Mouse (Mus musculus) urinary bladder, postnatal 10 days (tissue): Measurements from ENCODE around the gene Slc31a1.
A peak's percentile ranks its signal among the peaks of the same experiment; 100 is the strongest.

Source experiments
- DNase-seq: peaks from one replicate; pipeline ENCODE4 v3.0.0; 2022; ENCODE audit warnings: low spot score

Gene Slc31a1

DNA sequence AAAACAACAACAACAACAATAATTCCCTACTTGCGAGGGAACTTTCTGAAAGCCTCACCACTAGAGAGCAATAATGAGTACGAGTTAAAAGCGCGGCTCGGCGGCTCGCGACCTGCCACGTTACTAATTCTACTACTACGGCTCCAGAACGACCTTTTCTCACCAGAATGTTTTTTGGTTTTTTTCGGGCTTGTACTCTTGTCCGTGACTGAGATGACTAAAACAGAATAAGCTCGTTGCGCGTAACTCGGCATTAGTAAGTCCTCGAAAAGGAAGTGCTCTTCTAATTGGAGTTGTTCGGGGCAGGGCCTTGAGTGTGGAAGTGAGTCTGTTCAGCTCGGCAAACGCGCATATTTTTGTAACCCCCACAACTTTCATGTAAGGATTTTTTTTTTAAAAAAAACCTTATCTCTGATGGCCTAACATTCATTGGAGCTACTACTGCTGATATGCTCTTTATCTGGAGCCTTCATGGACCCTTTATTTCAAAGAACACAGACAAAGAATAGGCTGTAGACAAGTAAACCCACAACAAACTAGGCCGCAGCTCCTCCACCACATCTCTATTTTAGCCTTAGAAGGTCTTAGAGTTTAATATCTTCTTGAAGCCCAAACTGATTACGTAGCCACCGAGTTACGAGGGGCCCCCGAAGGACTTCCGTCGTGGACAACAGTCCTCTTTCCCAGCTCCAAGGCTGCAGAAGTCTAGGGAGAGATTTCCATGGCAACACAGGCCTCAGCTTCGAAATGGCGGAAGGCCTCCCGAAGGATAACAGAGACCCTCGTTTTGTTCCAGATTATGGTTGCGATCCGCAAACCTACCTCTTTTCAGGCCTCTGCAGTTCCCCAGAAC is 47.4 kb downstream of the Slc31a1 start:
- DNase-seq, result no peak

DNA sequence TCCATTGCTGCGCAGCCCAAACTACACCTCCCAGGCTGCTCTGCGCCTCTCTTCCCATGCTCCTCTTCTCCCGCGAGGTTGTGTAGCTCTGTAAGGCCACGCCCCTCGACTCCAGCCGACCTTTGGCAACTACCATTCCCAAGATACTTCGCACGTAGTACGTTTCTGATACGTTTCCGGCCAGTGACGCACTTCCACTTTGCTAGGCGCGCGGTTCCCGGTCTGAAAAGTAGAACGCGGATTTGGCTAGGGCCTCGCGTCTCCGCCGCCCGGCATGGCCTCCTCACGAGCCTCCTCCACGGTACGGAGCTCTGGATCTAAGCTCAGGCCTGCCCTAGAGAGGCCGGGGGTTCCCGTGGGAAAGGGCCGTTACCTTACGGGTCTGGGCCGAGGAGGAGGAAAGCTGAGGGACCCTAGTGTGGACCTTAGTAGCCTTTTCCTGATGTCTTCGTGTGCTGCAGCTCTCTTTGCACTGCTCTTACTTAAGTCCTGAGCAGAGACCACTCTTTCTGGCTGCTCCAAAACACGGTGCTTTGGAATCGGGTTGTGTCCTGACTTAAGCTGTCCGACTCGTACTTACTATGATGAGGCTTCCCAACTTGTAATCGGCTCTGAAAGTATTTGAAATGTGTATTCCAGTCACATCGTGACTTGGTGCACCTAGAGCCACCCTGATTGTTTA is 48.2 kb downstream of the Slc31a1 start, which contains the start of the genes Cdc26 and Prpf4:
Gene Cdc26, minus strand, starts transcription at position 42 of the 682 bp plus-strand sequence.
Gene Prpf4, plus strand, starts transcription at position 197 of the 682 bp plus-strand sequence.
- peak; percentile 85 for DNase-seq

DNA sequence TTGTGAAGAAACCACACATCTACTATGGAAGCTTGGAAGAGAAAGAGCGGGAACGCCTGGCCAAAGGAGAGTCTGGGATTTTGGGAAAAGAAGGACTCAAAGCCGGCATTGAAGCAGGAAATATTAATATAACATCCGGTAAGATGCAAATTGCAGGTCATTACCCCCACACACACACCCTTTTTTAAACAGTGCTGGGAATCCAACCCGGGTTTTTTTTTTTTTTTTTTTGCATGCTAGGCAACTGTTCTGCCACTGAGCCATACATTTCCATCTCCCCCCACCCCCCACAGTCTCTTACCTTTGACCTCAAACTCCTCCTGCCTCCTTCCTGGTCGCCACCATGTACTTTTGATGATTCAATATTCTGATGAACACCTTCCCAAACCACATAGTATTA is 49.1 kb downstream of the Slc31a1 start:
- DNase-seq, result no peak

DNA sequence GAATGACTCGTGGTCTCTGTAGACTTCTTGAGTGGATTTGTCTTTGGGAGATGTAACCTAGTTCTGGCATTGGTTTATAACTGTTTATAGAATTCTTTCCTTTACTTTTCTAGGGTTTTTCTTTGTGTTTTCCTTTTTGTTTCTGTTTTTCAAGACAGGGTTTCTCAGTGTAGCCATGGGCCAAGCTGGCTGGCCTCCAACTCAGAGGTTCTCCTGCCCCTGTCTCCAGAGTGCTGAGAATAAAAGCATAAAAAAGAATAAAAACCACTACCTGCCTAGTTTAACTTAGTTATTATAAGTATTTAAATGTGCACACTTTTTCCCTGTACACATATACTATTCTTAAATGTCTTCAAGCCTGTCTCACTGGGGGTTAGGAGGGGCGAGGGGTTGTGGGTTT is 49.8 kb downstream of the Slc31a1 start:
- no peak for DNase-seq

DNA sequence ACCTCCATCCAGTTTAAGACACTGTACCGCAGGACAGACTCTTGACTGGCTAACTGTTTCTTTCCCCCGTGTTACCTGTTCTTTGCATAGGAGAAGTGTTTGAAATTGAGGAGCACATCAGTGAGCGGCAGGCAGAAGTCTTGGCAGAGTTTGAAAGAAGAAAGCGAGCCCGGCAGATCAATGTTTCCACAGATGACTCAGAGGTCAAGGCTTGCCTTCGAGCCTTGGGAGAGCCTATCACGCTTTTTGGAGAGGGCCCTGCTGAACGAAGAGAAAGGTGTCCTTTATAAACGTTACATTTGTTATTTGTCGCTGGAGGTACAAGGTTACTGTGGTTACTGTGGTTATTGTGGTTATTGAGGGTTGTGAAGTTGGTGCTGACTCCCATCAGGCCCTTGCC is 51.1 kb downstream of the Slc31a1 start:
- DNase-seq, result no peak

DNA sequence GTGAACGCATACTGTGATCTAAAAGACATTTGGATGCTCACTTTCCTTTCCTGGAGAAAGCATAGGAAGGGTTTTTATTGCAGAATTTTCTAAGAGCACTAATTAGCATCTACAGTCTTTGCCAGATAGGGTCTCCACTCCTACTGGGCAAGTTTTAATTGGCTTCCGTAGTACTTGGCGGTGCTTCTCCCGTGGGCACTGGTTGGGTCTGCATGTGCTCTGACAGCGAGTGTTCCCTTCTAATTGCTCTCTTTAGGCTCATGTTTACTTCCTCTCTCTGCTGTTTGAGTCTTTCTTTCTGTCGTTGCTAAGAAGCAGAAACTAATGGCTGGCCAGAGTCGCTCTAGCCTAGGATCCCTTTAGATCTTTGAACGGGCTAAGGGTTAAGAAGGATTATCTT is 57.9 kb downstream of the Slc31a1 start:
- DNase-seq, result no peak

DNA sequence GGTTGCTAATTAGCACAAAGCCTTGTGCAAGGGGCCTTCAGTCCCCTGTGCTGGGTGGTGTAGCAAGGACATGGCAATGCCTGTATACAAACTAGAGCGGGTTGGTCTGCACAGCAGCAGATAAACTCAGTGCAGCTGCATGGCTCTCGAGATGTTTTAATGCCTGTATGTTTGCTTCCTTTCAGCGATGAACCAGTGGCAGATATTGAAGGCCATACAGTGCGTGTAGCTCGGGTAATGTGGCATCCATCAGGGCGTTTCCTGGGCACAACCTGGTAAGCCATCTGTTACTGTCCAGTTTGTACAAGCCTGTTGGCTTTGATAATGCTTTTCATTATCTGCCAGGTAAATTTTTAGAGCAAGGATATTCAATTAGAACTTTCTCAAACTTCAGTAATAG is 58.6 kb downstream of the Slc31a1 start:
- DNase-seq, result no peak

DNA sequence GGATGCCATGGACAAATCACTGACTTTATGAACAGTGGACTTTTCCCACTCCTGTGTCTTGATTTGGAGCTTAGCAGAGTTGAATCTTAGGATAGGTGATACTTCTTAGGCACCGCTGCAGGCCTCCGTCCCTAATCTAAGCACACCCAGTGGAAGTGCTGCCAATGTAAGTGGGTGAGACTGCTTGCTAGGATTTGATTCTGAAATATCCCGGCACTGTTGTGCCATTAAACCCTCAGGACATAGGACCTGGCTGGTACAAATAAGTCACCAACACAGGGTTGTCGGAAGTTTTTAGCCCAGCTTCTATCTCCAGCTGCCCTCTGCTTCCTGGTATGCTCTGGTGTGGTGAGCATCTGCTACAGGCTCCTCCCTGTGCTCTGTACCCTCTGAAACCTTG is 65.4 kb downstream of the Slc31a1 start:
- DNase-seq, result no peak

DNA sequence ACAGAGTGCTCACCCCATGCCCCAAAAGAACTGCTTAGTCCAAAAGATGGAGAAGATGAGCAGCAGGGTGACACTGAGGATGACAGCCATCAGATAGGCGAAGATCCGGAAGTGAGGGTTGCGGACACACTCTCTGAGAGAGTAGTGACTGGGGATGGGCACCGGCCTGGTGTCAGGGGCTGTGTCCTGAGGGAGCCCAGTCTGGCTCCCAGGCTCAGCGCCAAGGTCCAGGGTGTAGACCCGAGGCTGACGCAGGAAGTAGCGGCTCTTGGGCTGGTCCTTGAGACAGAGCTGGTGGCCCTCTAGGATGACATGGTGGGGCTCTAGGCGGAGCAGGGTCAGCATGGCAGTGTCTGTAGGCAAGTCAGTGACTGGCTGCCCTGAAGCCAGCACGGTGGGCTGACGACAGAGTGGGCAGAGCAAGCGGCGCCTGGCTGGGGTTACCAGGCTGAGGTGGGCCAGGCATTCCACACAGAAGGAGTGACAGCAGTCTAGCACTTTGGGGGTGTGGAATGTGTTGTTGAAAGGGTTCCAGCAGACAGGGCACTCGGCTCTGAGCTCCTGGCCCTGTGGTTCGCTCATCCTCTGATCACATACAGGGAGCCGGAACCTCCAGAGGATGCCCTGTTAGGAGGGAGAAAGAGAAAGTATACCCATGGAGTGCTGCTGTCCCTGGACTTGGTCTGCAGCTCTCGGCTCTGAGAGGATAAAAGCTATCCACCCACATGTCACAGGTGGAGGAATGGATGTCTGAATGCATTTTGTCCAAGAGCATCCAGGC is 67.6 kb downstream of the Slc31a1 start:
- no peak for DNase-seq

DNA sequence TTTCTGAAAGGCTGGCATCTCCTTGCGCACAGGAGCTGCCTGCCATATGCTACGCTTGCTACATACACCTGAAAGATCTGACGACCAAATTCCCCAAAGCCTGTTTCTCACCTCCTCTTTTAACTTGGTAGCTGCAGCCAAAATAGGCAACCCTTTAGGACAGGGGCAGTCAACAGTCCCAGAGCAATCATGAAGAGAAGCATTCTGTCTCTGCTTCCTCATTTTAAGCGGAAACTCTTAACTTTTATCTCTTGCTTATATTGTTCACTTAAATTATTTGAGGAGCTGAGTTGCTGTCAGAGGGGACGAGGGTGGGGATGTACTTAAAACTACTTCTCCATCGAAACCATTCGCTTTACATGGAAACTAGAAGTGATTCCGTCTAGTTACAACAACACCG is 69.1 kb downstream of the Slc31a1 start:
- DNase-seq, result no peak

DNA sequence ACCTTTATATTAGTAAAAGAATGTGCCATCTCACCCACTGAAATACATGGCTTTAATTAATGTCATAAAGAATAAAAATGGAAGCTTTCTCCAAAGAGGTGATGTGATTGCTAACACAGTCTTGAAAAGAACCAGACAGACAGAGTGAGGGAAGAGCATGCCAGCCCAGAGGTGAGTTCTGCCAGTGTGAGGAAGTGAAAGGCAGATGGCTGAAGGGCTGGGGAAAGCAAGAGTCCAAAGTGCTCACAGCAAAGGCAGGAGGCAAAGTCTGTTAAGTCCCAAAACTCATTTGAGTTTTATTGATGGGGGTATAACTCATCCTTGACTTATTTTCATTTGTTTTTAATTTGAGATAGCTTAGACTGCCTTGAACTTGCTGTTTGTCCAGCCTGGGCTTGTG is 70.2 kb downstream of the Slc31a1 start:
- no peak for DNase-seq

DNA sequence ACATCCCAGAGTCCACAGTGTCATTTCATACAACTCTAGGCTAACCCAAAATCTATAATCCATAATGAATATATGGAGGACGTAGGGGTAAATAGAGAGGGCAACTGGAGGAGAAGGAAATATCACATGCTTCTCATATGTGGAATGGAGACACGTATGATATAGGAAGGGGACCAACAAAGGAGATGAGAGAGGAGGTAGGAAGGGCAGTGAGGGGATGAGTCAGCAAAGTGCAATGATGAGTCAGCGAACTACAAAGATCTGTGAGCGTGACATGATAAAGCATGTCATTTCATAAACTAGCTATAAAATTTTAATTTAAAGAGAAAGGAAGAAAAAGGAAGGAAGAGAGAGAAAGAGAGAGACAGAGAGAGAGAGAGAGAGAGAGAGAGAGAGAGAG is 71.0 kb downstream of the Slc31a1 start:
- no peak for DNase-seq

DNA sequence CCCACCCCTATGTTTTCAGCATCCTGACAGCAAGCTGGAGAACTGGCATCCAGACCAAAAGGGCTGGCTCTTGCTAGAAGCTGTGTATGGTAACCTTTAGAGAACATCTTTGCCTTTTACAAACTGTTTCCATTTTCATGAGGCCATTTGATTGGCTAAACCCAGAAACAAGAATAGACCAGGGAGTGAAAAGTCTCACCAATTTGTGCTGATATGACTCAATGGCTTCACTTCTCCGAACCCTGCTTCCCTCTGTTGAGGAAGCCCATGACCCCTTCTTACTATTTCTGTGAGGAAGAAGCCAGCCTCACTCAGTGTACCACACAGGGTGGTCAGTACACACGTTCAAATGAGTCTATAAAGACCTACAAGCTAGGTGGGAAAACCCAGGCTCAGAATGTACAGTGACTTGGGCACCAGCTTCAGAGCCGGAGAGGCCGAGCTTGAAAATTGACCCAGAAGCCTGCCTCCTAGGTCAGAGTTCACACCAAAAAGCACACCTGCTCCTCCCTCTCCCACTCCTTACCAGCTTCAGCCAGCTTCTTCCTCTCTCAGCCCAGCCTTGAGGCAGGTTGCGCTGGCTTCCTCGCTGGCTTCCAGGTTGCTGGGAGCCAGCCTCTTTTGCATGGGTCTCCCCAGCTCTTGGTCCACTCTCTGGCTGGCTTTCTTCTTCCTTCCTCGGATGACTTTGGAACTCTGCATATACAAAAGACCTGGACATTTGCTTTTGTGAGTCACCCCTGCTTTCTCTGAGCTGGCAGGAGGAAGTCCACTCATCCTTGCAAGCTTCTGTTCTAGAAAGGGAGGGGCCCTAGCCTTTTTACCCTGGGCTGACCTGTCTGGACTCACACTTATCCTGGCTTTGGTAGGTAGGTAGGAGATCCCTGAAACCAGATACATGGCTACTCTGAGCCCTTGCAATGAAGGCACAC is 73.7 kb downstream of the Slc31a1 start:
- DNase-seq, result no peak

DNA sequence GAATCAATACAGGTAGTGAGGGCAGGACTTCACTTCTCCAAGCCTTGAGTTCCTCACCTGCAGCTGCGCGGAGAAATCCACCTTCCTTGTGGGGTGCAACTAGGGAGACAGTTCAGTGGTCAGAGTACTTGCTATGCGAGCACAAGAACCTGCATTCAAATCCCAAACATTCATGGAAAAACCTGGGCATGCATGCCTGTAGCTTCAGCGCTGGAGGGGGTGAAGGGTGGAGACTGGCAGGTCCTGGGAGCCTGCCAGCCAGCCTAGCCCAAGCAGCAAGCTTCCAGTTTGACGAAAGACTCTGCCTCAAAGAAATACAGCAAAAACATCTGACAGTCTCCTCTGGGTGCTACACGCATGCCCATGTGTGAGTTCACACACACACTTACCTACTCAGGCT is 74.6 kb downstream of the Slc31a1 start, which contains the start of gene Rnf183:
Gene Rnf183, minus strand, starts transcription at position 172 of the 400 bp plus-strand sequence.
- DNase-seq, result no peak

DNA sequence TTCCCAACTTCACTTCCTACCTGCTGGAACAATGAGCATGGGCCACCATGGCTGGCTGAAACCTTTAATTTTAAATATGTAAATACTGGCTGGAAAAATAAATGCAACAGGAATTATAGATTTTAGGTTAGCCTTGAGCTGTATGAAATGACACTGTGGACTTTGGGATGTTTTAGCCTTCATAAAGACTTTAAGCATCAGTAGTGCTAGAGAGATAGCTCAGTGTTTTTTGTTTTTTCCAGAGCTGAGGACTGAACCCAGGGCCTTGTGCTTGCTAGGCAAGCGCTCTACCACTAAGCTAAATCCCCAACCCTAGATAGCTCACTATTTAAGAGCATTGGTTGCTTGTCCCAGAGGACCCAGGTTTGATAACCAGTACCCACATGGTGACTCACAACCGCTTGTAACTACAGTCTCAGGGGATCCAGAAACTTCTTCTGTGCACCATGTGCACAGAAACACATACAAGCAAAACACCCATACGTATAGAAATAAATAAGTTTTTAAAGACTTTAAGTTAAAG is 76.8 kb downstream of the Slc31a1 start:
- no peak for DNase-seq

DNA sequence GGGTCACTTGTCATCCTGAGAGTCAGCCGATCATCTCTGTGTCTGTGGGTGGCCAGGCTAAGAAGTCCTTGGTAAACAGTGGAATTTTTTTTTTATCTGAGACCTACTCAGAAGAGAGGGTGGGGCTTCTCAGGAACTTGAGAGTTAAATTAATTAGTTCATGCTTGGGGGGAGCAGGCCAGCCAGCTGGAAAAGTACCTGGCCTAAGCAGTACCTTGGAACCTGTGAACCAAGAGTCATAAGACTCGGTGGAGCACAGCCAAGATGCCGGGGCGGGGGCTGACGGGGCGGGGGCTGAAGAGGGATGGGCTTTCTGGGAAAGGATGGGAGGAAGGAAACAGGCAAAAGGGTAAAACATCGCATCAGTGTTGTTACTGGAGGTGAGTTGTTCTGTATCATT is 77.3 kb downstream of the Slc31a1 start:
- no peak for DNase-seq

DNA sequence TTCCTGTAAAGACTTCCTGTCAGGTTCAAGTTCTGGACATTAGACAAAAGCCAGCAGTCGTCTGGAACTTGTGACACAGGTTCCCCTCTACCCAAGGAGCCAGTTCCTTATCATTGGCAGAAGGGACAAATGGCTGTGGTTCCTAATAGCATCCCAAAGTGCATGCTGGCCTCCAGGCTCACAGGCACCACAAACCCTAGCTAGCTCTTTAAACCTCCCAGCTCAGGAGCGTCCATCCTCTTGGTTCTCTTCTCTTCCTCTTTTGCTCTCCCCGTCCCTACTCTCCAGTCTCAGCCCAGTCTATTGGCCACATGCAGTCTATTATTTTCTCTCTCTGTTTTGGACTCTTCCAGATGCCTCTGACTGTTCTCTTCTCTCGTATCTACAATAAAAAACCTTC is 79.3 kb downstream of the Slc31a1 start:
- DNase-seq, result no peak

DNA sequence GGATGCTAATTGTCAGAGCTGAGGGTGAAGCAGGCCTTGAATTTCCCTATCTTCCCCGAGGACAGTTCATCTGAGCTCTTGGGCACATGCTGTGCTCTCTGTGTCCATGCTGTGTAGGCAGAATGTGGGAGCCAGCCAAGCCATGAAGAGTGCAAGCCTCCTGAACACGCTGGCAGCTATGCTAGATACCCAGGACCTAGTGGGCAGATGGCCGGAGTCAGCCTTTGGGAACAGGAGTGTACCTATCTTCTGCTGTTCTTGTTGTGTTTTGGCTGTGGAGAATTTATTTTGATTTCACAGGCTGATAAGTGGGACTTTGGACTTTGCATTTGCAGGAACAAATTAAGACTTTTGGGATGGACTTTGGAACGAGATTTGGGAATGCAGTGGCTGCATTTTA is 80.0 kb downstream of the Slc31a1 start:
- no peak for DNase-seq

DNA sequence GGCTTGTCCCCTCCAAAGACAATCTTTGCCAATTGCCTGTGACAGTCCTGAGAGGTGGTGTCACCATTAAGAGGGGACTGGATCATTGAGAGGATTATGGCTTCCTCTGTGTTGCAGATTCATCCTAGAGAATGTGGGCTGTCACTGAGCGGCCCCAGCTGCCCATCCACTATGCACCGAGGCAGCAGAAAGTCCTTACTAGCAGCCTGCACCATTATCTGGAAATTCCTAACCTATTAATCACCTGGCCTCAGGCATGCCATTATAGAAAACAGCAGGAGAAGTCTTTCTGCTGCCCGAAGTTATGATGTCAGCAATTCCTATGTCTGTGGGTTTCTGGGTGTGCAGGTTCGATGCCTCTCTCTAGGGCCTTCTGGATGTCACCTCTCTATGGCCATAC is 80.5 kb downstream of the Slc31a1 start:
- no peak for DNase-seq
